Mouse (Mus musculus) limb, embryonic 13.5 days (tissue): ENCODE measurements around the gene Rcc1. TPM values are rescaled to one million over a fixed set of nuclear protein-coding genes. Genes with fewer than 3 reads are reported as not detected.

ENCODE experiments used
- ATAC-seq: fragments of 200-750 bp; cut with Nextera tagmentation; 2 replicates; pipeline ENCODE4 v1.8.0; 2017; ENCODE audit warnings: low read depth, moderate number of reproducible peaks, moderate TSS enrichment; ENCODE audit not compliant: low FRiP score
- H3K27ac ChIP-seq: fragments of 300-500 bp; sonication (generic); 2 replicates; pipeline ENCODE4 v1.5.1; 2015; ENCODE audit warnings: inconsistent platforms, mild to moderate bottlenecking, moderate library complexity
- H3K27me3 ChIP-seq: fragments of 300-500 bp; sonication (generic); 2 replicates; pipeline ENCODE4 v1.6.1; 2015; ENCODE audit warnings: mild to moderate bottlenecking, inconsistent platforms
- H3K36me3 ChIP-seq: fragments of 300-500 bp; sonication (generic); 2 replicates; pipeline ENCODE4 v1.6.1; 2015; ENCODE audit warnings: inconsistent platforms, mild to moderate bottlenecking, moderate library complexity
- H3K4me1 ChIP-seq: fragments of 300-500 bp; sonication (generic); 2 replicates; pipeline ENCODE4 v1.6.1; 2015; ENCODE audit warnings: inconsistent platforms
- H3K4me2 ChIP-seq: fragments of 300-500 bp; sonication (generic); replicated peaks from 2 replicates; pipeline ENCODE4 v1.6.1; 2015; ENCODE audit warnings: inconsistent platforms, mild to moderate bottlenecking, moderate library complexity
- H3K4me3 ChIP-seq: fragments of 300-500 bp; sonication (generic); 2 replicates; pipeline ENCODE4 v1.5.1; 2015; ENCODE audit warnings: moderate library complexity, mild to moderate bottlenecking, inconsistent platforms
- H3K9ac ChIP-seq: fragments of 300-500 bp; sonication (generic); 2 replicates; pipeline ENCODE4 v1.6.1; 2015; ENCODE audit warnings: mild to moderate bottlenecking, inconsistent platforms
- H3K9me3 ChIP-seq: fragments of 300-500 bp; sonication (generic); 2 replicates; pipeline ENCODE4 v1.6.1; 2016; ENCODE audit warnings: inconsistent platforms
- WGBS: fragments of 180-500 bp; shearing (Covaris S2); methylation state at CpG from one replicate; pipeline ENCODE4 v1.1.7; 2015; 5-methylcytosine and 5-hydroxymethylcytosine counted together
- polyA plus RNA-seq: library from polyadenylated mRNA; unstranded; fragments of >200 nt; fragmentation: Nextera tagmentation; extraction: Ambion mirVana; gene quantifications from 2 replicates; pipeline ENCODE4 v1.2.1, GENCODE M21; 2015

The Rcc1 gene
- polyA plus RNA-seq, 1 experiment from 2014 or later, result 83.0 TPM

DNA sequence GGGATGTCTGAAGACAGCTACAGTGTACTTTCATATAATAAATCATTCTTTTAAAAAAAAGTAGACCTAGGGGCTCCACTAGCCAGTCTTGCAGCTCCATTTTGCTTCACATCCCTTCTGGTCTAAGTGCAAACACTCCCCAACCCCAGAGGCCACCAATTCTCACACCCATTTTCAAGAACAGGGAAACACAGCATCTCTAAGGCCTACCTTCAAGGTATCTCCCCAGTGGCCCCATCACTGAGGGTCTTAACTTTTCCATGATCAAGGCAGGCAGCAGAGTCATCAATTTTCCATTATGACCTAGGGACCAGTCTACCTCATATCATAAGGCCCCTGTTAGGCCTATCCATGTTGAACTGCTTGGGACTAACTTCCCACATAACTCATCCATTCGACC, 2.0 kb downstream of the Rcc1 start:
- H3K4me2 ChIP-seq, result peak overlapping the region; percentile 85
- peaks cover 21% of the 10 kb centered on the region for H3K36me3 ChIP-seq
- H3K9me3 ChIP-seq, result no peaks in the 10 kb centered on the region
- H3K9ac ChIP-seq, result peak overlapping the region; percentile 93
- H3K27ac ChIP-seq, result peak overlapping the region; percentile 44; the same call in 1 of the 2 replicates
- peak overlapping the region; percentile 79 for H3K4me3 ChIP-seq
- ATAC-seq, result no peak
- H3K27me3 ChIP-seq, result no peaks in the 10 kb centered on the region
- H3K4me1 ChIP-seq, result peaks cover 17% of the 10 kb centered on the region
- 26% methylated on average over 1 of the region's 1 CpGs for WGBS

DNA sequence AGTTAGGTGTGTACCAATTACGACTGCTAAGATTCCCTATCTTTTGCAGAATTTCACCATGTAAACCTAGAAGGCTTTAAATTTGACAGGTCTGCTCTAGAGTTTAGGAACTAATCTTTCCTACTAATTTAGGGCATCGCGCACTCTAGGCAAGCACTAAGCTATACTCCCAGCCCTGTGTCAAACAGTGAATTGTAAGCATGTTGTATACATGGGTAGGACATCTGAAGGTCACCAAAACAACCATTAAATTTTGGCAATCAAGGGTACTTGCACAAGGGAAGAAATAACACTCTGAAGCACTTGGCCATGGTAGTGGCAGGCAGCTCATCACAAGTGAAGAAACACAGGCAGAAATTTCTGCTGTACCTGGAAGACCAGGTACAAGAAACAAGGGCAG, 2.6 kb downstream of the Rcc1 start:
- H3K36me3 ChIP-seq, result peaks cover 16% of the 10 kb centered on the region
- H3K9me3 ChIP-seq, result no peaks in the 10 kb centered on the region
- no peaks in the 10 kb centered on the region for H3K27me3 ChIP-seq
- no peak overlapping the region for H3K27ac ChIP-seq
- H3K4me1 ChIP-seq, result peaks cover 17% of the 10 kb centered on the region
- H3K9ac ChIP-seq, result no peak overlapping the region
- H3K4me2 ChIP-seq, result peak overlapping the region; percentile 85; the same call in 1 of the 2 replicates
- no peak for ATAC-seq
- 65% methylated on average over 3 of the region's 3 CpGs for WGBS
- no peak overlapping the region; the same call in 1 of the 2 replicates for H3K4me3 ChIP-seq

- ATAC-seq, result no peak
- Histone ChIP-seq H3K4me3 (no peak overlapping the region), H3K4me2 (no peak overlapping the region), H3K27ac (no peak overlapping the region), H3K36me3 (peaks cover 15% of the 10 kb centered on the region), H3K9me3 (no peaks in the 10 kb centered on the region), H3K9ac (no peak overlapping the region), H3K27me3 (no peaks in the 10 kb centered on the region), H3K4me1 (peaks cover 17% of the 10 kb centered on the region)
- WGBS, result 42% methylated on average over 2 of the region's 2 CpGs
Observed at GRCm38 (mm10) chr4:132350123-132350740, 3.2 kb downstream of the Rcc1 start.

DNA sequence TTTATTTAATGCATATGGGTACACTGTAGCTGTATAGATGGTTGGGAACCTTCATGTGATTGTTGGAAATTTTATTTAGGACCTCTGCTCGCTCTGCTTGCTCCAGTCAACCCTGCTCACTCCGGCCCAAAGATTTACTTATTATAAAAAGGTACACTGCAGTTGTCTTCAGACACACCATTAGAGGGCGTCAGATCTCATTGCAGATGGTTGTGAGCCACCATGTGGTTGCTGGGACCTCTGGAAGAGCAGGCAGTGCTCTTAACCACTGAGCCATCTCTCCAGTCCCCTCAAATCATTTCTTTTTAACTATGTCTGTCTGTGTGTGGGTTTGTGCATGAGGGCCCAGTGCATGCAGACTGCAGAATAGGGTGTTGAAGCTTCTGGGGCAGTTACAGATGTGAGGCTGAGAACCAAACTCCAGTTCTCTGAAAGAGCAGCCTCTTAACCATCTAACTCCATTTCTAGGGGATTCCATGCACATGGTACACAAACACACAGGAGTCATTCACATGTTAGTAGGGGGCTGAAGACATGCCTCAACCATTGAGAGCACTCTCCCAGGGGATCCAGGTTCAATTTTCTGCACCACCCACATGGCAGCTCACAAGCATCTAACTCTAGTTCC, 3.8 kb downstream of the Rcc1 start:
- Histone ChIP-seq H3K9ac (no peak overlapping the region), H3K4me1 (peaks cover 21% of the 10 kb centered on the region), H3K4me3 (no peak overlapping the region), H3K27ac (no peak overlapping the region), H3K27me3 (no peaks in the 10 kb centered on the region), H3K36me3 (peaks cover 15% of the 10 kb centered on the region), H3K9me3 (no peaks in the 10 kb centered on the region), H3K4me2 (no peak overlapping the region)
- WGBS, result 57% methylated on average over 3 of the region's 3 CpGs
- ATAC-seq, result no peak

- no peaks in the 10 kb centered on the region for H3K9me3 ChIP-seq
- no peak overlapping the region for H3K27ac ChIP-seq
- no peak overlapping the region for H3K4me3 ChIP-seq
- H3K4me1 ChIP-seq, result peaks cover 35% of the 10 kb centered on the region
- H3K9ac ChIP-seq, result no peak overlapping the region
- H3K36me3 ChIP-seq, result peaks cover 15% of the 10 kb centered on the region
- no peak for ATAC-seq
- no peak overlapping the region for H3K4me2 ChIP-seq
- WGBS, result 59% methylated on average over 3 of the region's 3 CpGs
- no peaks in the 10 kb centered on the region for H3K27me3 ChIP-seq
Observed at GRCm38 (mm10) chr4:132346661-132347060, 6.7 kb downstream of the Rcc1 start.

DNA sequence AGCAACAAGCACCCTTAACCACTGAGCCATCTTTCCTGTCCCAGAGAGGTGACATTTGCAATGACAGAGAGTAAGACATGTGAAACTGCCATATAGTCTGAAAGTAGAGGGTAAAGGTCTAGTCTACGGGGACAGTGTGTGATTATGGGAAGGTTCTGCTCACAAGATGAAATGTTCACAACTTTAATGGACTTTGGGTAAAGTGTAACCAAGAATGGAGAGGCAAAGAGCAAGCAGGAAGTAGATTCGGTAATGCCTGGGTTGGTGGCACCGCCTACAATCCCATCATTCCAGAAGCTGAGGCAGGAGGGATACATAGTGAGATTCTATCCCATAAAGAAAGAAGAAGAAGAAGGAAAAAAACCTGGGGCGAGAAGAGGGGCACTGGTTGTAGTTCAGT, 7.1 kb downstream of the Rcc1 start:
- Histone ChIP-seq H3K9me3 (no peaks in the 10 kb centered on the region), H3K4me3 (0 out of 2 replicates have a peak overlapping the region, but pooled peaks have one; percentile 85), H3K4me1 (peaks cover 31% of the 10 kb centered on the region), H3K4me2 (no peak overlapping the region), H3K9ac (no peak overlapping the region), H3K36me3 (peaks cover 11% of the 10 kb centered on the region), H3K27me3 (no peaks in the 10 kb centered on the region), H3K27ac (no peak overlapping the region)
- ATAC-seq, result no peak
- WGBS, result 88% methylated on average over 4 of the region's 4 CpGs

- 45% methylated on average over 5 of the region's 5 CpGs for WGBS
- ATAC-seq, result no peak
- Histone ChIP-seq H3K27ac (no peak overlapping the region), H3K9me3 (no peaks in the 10 kb centered on the region), H3K4me1 (peaks cover 26% of the 10 kb centered on the region), H3K4me2 (no peak overlapping the region; the same call in 1 of the 2 replicates), H3K4me3 (peak overlapping the region; percentile 85), H3K9ac (no peak overlapping the region), H3K27me3 (no peaks in the 10 kb centered on the region), H3K36me3 (peaks cover 7% of the 10 kb centered on the region)
Observed at GRCm38 (mm10) chr4:132345843-132346212, 7.6 kb downstream of the Rcc1 start.

- peak overlapping the region; percentile 85 for H3K4me3 ChIP-seq
- H3K4me2 ChIP-seq, result peak overlapping the region; percentile 97
- peak; percentile 89 for ATAC-seq
- peak overlapping the region; percentile 28; the same call in 1 of the 2 replicates for H3K27ac ChIP-seq
- H3K36me3 ChIP-seq, result peaks cover 4% of the 10 kb centered on the region; the same call in 1 of the 2 replicates
- under 1% methylated on average over 83 of the region's 83 CpGs for WGBS
- no peaks in the 10 kb centered on the region for H3K9me3 ChIP-seq
- peaks cover 26% of the 10 kb centered on the region for H3K4me1 ChIP-seq
- no peaks in the 10 kb centered on the region for H3K27me3 ChIP-seq
- H3K9ac ChIP-seq, result peak overlapping the region; percentile 89
Observed at GRCm38 (mm10) chr4:132345135-132345842, 8.1 kb downstream of the Rcc1 start.

GRCm38 (mm10) chr4:132344403-132345134, 8.8 kb downstream of the Rcc1 start:
- H3K4me3 ChIP-seq, result peak overlapping the region; percentile 85
- H3K4me1 ChIP-seq, result peaks cover 26% of the 10 kb centered on the region
- WGBS, result 6% methylated on average over 13 of the region's 13 CpGs
- peak overlapping the region; percentile 97 for H3K4me2 ChIP-seq
- peak overlapping the region; percentile 89 for H3K9ac ChIP-seq
- no peak for ATAC-seq
- peaks cover 8% of the 10 kb centered on the region for H3K36me3 ChIP-seq
- H3K27ac ChIP-seq, result no peak overlapping the region
- no peaks in the 10 kb centered on the region for H3K27me3 ChIP-seq
- H3K9me3 ChIP-seq, result no peaks in the 10 kb centered on the region

- H3K9me3 ChIP-seq, result no peaks in the 10 kb centered on the region
- H3K9ac ChIP-seq, result no peak overlapping the region
- H3K4me1 ChIP-seq, result peaks cover 26% of the 10 kb centered on the region
- no peak overlapping the region for H3K4me3 ChIP-seq
- no peak for ATAC-seq
- no peak overlapping the region for H3K4me2 ChIP-seq
- H3K36me3 ChIP-seq, result peaks cover 36% of the 10 kb centered on the region
- H3K27me3 ChIP-seq, result no peaks in the 10 kb centered on the region
- 87% methylated on average over 3 of the region's 3 CpGs for WGBS
- no peak overlapping the region for H3K27ac ChIP-seq
Observed at GRCm38 (mm10) chr4:132341451-132341850, 12.0 kb downstream of the Rcc1 start.

DNA sequence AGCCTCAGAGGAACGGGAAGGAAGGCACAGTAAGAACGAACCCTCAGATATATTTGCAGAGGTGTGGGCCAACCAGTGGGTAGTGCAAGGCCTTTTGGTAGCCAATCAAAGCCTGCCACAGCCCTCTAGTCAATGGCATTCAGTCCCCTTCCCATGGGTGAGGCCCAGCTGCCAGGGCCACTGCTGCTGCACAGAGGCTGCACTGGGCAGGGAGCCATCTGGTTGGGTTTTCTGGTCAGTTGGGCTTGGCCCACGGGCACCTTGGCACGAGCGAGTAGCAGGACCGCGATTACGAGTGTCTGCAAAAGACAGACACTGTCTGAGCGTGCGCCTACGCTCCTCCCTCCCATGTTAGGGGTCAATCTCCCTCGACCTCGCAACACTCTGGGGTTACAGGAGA, 14.5 kb downstream of the Rcc1 start:
- Histone ChIP-seq H3K27ac (no peak overlapping the region), H3K36me3 (peaks cover 61% of the 10 kb centered on the region), H3K27me3 (no peaks in the 10 kb centered on the region), H3K4me2 (no peak overlapping the region), H3K9me3 (no peaks in the 10 kb centered on the region), H3K4me3 (no peak overlapping the region), H3K9ac (no peak overlapping the region), H3K4me1 (peaks cover 15% of the 10 kb centered on the region)
- ATAC-seq, result no peak
- 94% methylated on average over 13 of the region's 13 CpGs for WGBS

GRCm38 (mm10) chr4:132332880-132333279, 20.5 kb downstream of the Rcc1 start:
- peaks cover 62% of the 10 kb centered on the region for H3K36me3 ChIP-seq
- no peak for ATAC-seq
- peaks cover 16% of the 10 kb centered on the region for H3K4me1 ChIP-seq
- no peaks in the 10 kb centered on the region for H3K9me3 ChIP-seq
- H3K4me3 ChIP-seq, result no peak overlapping the region
- H3K27me3 ChIP-seq, result no peaks in the 10 kb centered on the region
- peak overlapping the region; percentile 14; the same call in 1 of the 2 replicates for H3K9ac ChIP-seq
- no peak overlapping the region for H3K4me2 ChIP-seq
- H3K27ac ChIP-seq, result no peak overlapping the region
- 86% methylated on average over 6 of the region's 6 CpGs for WGBS
